Mouse (Mus musculus): ENCODE results near the gene Cc2d2b.
A peak's percentile ranks its signal among the peaks of the same experiment; 100 is the strongest.

The Cc2d2b gene

DNA sequence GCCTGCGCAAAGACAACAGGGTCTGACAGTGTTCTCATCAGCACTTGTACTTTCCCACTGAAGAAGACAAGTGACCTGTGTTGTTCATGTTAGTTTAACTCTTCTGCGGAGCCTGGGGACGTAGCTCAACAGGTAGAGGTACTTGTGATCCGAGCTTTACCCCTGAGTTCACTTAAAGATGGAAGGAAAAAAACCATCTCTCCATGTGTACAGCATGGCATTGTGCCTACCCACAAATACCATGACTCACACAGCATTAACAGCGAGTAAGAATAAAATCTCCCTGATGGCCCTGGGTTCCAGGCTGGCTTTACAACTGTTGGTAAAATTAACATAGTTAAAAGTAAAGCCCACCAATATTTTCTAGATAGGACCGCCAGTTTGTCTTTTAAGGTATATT is 85.9 kb downstream of the Cc2d2b start:
- no peak for DNase-seq (ENCODE audit: low spot score)

DNA sequence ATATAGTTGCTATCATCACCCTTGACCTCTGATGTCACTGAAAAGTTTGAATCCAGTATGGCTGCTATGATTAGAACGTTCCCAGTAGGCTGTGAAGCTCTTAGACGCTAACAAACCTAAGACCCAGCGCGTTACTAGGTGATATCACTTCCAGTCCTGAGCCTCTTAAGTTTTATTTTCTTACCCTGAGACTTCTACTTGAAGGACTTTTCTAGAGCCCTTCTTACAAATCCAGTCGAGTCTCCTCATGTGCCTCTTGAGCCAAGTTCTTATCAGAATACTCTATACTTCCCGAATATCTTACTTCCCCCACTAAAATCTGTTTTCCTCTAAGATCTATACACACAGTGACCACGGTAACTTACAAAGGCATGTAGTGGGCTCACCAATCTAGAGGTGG is 89.7 kb downstream of the Cc2d2b start:
- no peak for DNase-seq (ENCODE audit: low spot score)

DNA sequence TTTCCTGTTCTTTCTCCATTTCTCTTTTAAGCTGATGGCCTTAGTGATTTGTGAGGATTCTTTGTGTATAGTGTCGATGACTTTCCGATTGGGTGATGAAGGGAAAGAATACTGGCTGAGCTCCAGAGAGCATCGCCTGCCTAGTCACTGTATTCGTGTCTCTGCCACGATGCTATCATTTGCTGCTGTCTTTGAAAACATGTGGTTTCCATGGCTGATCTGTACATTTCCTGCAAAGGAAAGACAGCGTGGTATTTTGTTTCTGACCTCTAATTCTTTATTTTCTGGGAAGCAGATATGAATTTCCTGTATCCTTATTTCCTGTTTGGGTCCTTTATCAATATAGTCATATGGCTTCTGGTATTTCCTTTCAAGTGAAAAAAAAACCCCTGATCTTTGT is 91.8 kb downstream of the Cc2d2b start:
- DNase-seq (ENCODE audit: low spot score) = no peak

DNA sequence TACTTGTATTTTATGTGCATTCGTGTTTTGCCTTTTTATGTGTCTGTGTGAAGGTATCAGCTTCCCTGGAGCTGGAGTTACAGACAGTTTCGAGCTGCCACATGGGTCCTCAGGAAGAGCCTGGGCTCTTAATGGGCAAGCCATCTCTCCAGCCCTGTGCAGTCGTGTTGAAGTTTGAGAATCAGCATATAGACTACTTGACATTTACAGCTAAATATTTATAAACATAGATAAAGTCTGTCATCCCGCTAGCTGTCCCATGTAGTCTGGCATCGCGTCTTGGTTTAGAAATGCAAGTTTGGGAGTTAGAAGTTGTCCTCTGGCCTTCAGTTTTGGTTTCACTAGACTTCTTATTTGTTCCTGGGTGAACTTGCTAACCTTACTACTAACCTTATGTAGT is 92.5 kb downstream of the Cc2d2b start:
- no peak for DNase-seq (ENCODE audit: low spot score)

DNA sequence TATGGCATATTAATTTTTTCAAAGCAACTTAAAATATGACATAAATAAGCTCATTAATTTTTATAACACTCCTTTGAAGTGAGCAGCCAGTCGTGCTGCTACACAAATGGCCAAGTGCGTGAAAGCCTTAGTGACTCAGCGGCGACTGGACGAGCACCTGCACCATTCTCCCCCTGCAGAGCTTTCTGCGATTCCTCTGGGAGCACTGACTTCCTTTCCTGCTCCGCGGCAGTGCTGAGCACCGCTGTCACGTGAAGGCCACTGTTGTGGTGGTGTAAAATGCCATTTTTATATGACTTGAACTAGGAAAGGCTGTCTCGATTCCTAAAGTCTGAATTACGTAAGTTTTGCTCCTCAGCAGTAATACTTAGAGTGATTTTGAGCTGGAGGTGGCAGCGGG is 93.0 kb downstream of the Cc2d2b start:
- DNase-seq (ENCODE audit: low spot score) = no peak

DNA sequence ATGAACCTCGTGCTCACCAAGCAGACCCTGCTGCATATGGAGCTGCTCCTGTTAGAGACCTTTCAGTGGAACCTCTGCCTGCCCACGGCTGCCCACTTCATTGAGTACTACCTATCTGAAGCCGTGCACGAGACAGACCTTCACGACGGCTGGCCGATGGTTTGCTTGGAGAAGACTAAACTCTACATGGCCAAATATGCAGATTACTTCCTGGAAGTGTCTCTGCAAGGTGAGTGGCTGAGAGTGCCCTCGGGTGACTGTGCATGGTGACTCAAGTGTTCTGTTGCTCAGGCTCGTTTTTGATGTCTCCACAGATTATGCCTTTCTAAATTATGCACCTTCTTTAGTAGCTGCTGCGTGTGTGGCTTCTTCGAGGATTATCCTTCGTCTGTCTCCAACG is 96.2 kb downstream of the Cc2d2b start:
- no peak for DNase-seq (ENCODE audit: low spot score)

DNA sequence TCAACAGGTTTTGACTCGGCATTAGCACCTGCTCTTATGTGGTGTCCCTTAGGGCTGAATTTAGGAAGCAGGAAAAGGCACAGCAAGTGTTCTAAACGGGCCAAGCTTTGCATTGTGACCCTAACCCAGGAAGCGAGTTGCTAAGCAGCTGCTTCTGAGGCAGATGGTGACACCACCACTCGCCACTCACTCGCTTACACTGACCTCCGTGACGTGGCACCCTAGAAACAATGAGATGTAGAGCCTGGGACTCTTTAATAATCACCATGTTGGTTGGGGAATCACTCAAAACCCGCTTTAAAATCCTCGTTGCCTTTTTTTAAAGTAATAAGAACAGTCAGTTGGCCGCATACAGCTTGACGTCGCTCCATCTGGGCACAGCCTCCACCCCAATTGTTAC is 100.8 kb downstream of the Cc2d2b start:
- DNase-seq (ENCODE audit: low spot score) = no peak

DNA sequence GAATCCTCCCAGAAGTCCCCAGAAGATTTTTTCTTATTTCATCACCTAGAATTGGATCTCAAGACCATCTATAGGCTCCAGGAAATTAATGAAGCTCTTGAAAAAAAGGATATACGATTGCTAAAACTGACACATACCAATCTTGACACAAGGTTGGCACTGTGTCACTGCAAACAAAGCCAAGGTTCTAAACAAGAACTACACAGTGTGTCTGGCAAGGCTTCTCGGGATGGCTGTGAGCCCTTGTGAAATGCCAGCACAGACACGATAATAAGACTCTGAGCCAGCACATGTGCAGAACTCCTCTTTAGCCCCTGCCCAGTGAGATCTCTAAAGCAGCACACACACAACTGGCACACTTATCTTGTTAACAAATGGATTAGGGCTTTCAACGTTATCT is 111.0 kb downstream of the Cc2d2b start:
- no peak for DNase-seq (ENCODE audit: low spot score)

DNA sequence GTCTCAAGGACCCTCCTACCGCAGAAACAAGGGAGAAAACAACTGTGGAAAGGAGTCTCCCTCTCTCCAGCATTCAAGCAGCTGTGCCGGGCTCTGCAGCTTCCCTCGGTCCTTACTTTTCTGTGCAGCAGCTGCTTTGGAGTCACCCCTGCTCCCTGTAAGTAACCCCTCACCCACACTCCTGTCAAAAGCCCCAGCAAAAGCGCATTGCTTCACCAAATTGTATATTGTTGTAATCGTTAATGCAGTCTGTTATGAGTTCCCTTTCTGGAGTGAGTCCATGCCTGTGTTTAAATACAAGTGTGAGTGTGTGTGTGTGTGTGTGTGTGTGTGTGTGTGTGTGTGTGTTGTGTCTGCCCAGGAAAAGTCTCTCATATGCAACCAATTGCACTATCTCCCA is 119.7 kb downstream of the Cc2d2b start:
- DNase-seq (ENCODE audit: low spot score) = no peak

DNA sequence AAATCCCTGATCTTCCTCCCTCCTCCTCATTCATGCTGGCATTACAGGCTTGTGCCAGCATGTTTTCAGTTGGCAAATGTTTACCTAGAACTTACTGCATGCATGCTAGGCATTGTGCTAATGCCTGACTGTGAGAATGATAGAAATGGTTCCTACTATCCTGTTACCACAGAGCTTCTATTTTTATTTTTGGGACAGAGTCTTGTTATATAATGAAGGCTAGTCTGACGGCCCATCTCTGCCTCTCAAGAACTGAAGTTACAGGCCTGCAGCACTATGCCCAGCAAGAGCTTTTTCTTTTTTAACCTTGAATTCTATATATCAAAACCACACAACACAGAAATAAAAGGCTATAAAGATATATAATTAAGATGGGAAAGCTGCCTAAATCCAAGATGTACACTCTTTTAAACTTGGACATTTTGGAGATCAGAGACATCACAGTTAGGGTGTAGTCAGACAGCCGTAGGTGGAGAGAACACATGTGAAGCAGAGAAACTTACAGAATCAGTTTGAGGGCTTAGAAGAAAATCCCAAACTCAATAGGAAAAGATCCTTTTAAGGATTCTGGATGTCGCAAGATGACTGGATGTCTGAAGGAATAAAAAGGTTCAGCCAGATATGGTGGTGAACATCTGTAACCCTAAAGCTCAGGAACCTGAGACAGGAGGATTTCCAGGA is 121.0 kb downstream of the Cc2d2b start:
- DNase-seq (ENCODE audit: low spot score) = no peak

DNA sequence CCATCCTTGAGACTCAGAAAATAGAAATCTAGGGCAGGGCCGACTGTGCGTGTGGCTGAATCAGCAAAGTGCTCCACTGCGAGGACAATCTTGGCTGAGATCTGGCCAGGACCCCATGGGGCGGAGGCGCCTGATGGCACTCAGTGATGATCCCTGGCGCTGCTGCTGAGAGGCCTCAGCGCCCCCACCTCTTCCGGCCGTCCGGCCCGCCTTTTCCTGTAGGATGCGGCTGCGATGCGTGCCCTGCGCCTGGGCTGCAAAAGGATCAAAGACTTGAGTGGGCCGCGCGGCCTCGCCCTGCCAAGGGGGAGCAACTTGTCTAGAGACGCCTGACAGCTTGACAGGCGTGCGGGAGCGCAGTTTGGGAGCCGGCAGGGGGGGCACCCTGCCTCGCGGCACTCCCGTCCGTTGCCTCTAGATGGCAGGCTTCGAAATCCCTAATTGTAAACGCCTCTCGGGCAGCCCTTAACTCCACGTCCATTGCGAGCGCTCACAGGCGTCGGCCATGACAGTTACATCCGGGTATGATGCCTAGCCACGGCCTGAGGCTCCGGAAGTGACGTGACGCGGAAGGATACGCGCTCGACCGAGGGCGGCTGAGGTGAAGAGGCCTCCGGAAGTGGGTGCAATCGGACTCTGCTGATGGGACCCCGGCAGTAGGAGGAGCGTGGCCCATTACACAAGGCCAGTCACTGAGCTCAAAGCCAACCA is 124.6 kb downstream of the Cc2d2b start:
- peak; percentile 52 for DNase-seq (ENCODE audit: low spot score)
